Mouse (Mus musculus): ENCODE measurements around the gene Wdr48. TPM values are rescaled to one million over a fixed set of nuclear protein-coding genes. Genes with fewer than 3 reads are reported as not detected.
A peak's percentile ranks its signal among the peaks of the same experiment; 100 is the strongest.

Gene Wdr48
- polyA plus RNA-seq, 1 experiment from 2014 or later: 64.3 TPM

DNA sequence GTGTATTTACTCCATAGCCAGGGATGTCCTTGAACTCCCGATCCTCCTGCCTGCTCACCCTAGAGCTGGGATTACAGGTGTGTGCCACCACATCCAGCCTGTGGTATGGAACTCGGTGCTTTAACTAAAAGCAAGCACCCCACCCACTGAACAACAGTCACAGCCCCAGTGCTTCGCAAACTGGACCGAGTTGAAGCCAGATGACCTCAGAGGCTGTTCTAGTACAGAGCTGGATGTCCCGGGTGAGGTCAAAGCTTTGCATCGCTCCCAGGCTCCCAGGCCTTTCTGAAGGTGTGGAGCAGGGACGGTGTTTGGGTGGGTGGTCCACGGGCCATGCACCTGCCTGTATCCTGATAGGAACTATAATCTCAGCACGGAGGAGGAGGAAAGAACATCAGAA is 56.7 kb downstream of the Wdr48 start:
- ATAC-seq (ENCODE audit: low FRiP score, low read depth): no peak
- H3K27me3 ChIP-seq: no peaks in the 10 kb centered on the region
- H3K9ac ChIP-seq: no peak overlapping the region
- no peak overlapping the region for H3K4me3 ChIP-seq
- H3K9me3 ChIP-seq: no peaks in the 10 kb centered on the region
- no peak overlapping the region for H3K27ac ChIP-seq (replicated peaks)
- no peaks in the 10 kb centered on the region for H3K36me3 ChIP-seq
- no peak overlapping the region for H3K4me2 ChIP-seq
- WGBS: 88% methylated on average over 9 of the region's 9 CpGs
- H3K4me1 ChIP-seq (replicated peaks): no peaks in the 10 kb centered on the region; the same call in 1 of the 2 replicates

GRCm38 (mm10) chr9:119958835-119959234 is 64.2 kb downstream of the Wdr48 start:
- ATAC-seq (ENCODE audit: low FRiP score, low read depth): no peak
- Histone ChIP-seq H3K4me3 (no peak overlapping the region), H3K4me2 (no peak overlapping the region), H3K9ac (no peak overlapping the region), H3K9me3 (no peaks in the 10 kb centered on the region), H3K4me1 (replicated peaks) (no peaks in the 10 kb centered on the region), H3K27me3 (no peaks in the 10 kb centered on the region), H3K36me3 (no peaks in the 10 kb centered on the region), H3K27ac (replicated peaks) (no peak overlapping the region)
- WGBS: 86% methylated on average over 9 of the region's 9 CpGs

DNA sequence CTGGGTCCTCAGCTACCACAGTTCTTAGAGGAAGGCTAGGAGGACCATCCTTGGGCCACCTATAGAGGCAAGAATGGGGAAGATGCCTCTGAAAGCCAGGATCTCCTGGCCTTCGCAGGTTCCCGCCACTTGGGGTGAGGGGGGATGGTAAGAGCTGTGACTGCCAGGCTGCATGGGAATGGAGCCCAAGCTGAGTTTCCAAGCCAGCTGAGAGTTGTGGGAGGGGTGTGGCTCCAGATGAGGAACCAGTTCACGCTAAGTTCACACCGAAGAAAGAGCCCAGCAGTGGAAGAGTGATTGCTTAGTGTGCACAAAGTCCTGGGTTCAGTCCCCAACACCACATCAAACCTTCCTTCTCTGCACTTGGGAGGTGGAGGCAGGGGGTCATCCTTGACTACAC is 67.5 kb downstream of the Wdr48 start:
- Histone ChIP-seq H3K9me3 (no peaks in the 10 kb centered on the region), H3K9ac (no peak overlapping the region), H3K4me2 (no peak overlapping the region), H3K4me3 (no peak overlapping the region), H3K27me3 (no peaks in the 10 kb centered on the region), H3K36me3 (no peaks in the 10 kb centered on the region), H3K4me1 (replicated peaks) (no peaks in the 10 kb centered on the region), H3K27ac (replicated peaks) (no peak overlapping the region)
- 86% methylated on average over 4 of the region's 4 CpGs for WGBS
- no peak for ATAC-seq (ENCODE audit: low FRiP score, low read depth)

- Histone ChIP-seq H3K9me3 (no peaks in the 10 kb centered on the region), H3K27ac (replicated peaks) (no peak overlapping the region), H3K9ac (no peak overlapping the region), H3K4me1 (replicated peaks) (no peaks in the 10 kb centered on the region), H3K4me3 (no peak overlapping the region), H3K27me3 (no peaks in the 10 kb centered on the region), H3K4me2 (0 out of 2 replicates have a peak overlapping the region, but pooled peaks have one; percentile 1), H3K36me3 (no peaks in the 10 kb centered on the region)
- 17% methylated on average over 21 of the region's 21 CpGs for WGBS
- ATAC-seq (ENCODE audit: low FRiP score, low read depth): no peak
These were observed 68.4 kb downstream of the Wdr48 start for GRCm38 (mm10) chr9:119962987-119963667.

DNA sequence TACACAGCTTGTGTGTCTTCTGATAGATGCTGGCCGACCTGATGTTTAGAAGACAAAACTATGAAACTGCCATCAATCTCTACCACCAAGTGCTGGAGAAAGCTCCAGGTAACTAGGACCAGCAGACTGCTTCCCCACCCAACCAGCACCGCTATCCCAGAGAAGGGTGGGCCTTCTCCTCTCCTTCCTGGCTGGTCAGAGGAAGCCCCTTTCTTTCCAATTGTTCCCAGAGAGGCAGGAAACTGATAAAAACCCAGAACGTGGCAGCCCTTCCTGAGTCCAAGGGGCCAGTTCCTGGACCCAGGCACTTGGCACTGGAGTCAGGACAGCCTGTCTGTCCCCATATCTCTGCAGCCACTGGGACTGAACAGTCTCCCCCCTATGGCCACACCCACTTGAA is 69.5 kb downstream of the Wdr48 start:
- H3K4me2 ChIP-seq: no peak overlapping the region
- 77% methylated on average over 3 of the region's 3 CpGs for WGBS
- H3K9me3 ChIP-seq: no peaks in the 10 kb centered on the region
- H3K27ac ChIP-seq (replicated peaks): no peak overlapping the region
- ATAC-seq (ENCODE audit: low FRiP score, low read depth): no peak
- no peak overlapping the region for H3K9ac ChIP-seq
- no peak overlapping the region for H3K4me3 ChIP-seq
- no peaks in the 10 kb centered on the region for H3K4me1 ChIP-seq (replicated peaks)
- no peaks in the 10 kb centered on the region for H3K27me3 ChIP-seq
- no peaks in the 10 kb centered on the region for H3K36me3 ChIP-seq

GRCm38 (mm10) chr9:119965186-119965585 is 70.5 kb downstream of the Wdr48 start:
- no peak for ATAC-seq (ENCODE audit: low FRiP score, low read depth)
- Histone ChIP-seq H3K36me3 (no peaks in the 10 kb centered on the region), H3K4me3 (no peak overlapping the region), H3K9ac (no peak overlapping the region), H3K4me2 (no peak overlapping the region), H3K27ac (replicated peaks) (no peak overlapping the region), H3K9me3 (no peaks in the 10 kb centered on the region), H3K27me3 (no peaks in the 10 kb centered on the region), H3K4me1 (replicated peaks) (peaks cover 3% of the 10 kb centered on the region)
- 77% methylated on average over 3 of the region's 3 CpGs for WGBS

GRCm38 (mm10) chr9:119966221-119966910 is 71.7 kb downstream of the Wdr48 start:
- no peak for ATAC-seq (ENCODE audit: low FRiP score, low read depth)
- Histone ChIP-seq H3K27me3 (no peaks in the 10 kb centered on the region), H3K9me3 (no peaks in the 10 kb centered on the region), H3K36me3 (no peaks in the 10 kb centered on the region), H3K4me2 (no peak overlapping the region), H3K4me1 (replicated peaks) (peaks cover 15% of the 10 kb centered on the region), H3K9ac (no peak overlapping the region), H3K4me3 (no peak overlapping the region), H3K27ac (replicated peaks) (no peak overlapping the region)
- 85% methylated on average over 26 of the region's 26 CpGs for WGBS

- Histone ChIP-seq H3K27me3 (no peaks in the 10 kb centered on the region), H3K9me3 (no peaks in the 10 kb centered on the region), H3K4me3 (no peak overlapping the region), H3K4me1 (replicated peaks) (peaks cover 25% of the 10 kb centered on the region), H3K36me3 (no peaks in the 10 kb centered on the region), H3K4me2 (no peak overlapping the region), H3K27ac (replicated peaks) (no peak overlapping the region), H3K9ac (no peak overlapping the region)
- whole genome bisulfite sequencing: 82% methylated on average over 7 of the region's 7 CpGs
- no peak for ATAC-seq (ENCODE audit: low FRiP score, low read depth)
These were observed 75.1 kb downstream of the Wdr48 start for GRCm38 (mm10) chr9:119969811-119970210.

DNA sequence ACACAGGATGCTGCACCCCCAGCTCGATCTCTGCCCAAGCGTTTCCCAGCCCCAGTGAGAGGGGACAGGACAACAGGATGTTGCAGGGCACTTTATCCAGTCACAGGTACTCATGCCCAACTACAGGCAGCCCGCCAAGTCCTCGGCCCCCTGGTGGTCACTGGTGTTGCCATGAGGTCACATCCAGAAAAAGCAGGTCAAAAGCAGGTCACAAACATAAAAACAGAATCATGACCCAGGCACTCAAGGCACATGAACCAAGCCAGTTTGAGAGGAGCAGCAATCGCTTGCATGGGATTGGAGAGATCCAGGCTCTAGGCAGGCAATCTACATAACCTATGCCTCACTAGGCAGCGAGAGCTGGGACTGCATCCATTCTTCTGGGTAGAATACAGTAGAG is 75.5 kb downstream of the Wdr48 start:
- peak; percentile 21; the same call in 1 of the 2 replicates for ATAC-seq (ENCODE audit: low FRiP score, low read depth)
- no peak overlapping the region for H3K9ac ChIP-seq
- H3K36me3 ChIP-seq: no peaks in the 10 kb centered on the region
- H3K4me1 ChIP-seq (replicated peaks): peaks cover 25% of the 10 kb centered on the region
- 45% methylated on average over 6 of the region's 6 CpGs for WGBS
- no peaks in the 10 kb centered on the region for H3K27me3 ChIP-seq
- peak overlapping the region; percentile 56 for H3K27ac ChIP-seq (replicated peaks)
- no peak overlapping the region for H3K4me2 ChIP-seq
- H3K4me3 ChIP-seq: no peak overlapping the region
- H3K9me3 ChIP-seq: no peaks in the 10 kb centered on the region

- peak; percentile 76 for ATAC-seq (ENCODE audit: low FRiP score, low read depth)
- Histone ChIP-seq H3K4me2 (no peak overlapping the region), H3K9ac (no peak overlapping the region), H3K27me3 (no peaks in the 10 kb centered on the region), H3K9me3 (no peaks in the 10 kb centered on the region), H3K4me1 (replicated peaks) (peaks cover 25% of the 10 kb centered on the region), H3K4me3 (no peak overlapping the region), H3K27ac (replicated peaks) (peak overlapping the region; percentile 56), H3K36me3 (no peaks in the 10 kb centered on the region)
- 63% methylated on average over 7 of the region's 7 CpGs for WGBS
These were observed 76.3 kb downstream of the Wdr48 start for GRCm38 (mm10) chr9:119970763-119971656.

DNA sequence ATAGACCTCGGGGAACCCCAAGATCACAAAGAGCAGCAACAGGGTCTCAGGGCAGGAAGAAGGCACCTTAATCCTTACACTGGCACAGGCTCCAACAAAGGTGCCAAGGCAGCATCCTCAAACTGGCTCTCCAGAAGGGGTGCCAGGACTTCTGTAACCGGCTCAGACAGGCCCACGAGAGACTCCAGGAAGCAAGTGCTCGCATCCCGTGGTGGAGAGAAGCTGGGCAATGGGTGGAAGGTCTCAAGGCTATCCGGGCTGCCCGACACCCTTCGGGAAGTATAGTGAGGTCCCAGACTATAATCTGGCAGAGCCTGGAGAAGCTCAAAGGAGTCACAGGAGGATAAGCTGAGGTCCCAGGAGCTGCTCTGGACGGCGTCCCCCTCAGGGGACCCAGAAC is 77.5 kb downstream of the Wdr48 start:
- Histone ChIP-seq H3K4me1 (replicated peaks) (peaks cover 33% of the 10 kb centered on the region), H3K4me3 (no peak overlapping the region), H3K27ac (replicated peaks) (no peak overlapping the region), H3K9ac (no peak overlapping the region), H3K9me3 (no peaks in the 10 kb centered on the region), H3K36me3 (no peaks in the 10 kb centered on the region), H3K27me3 (no peaks in the 10 kb centered on the region), H3K4me2 (no peak overlapping the region)
- 87% methylated on average over 10 of the region's 10 CpGs for WGBS
- no peak for ATAC-seq (ENCODE audit: low FRiP score, low read depth)

GRCm38 (mm10) chr9:119972582-119972981 is 77.9 kb downstream of the Wdr48 start:
- Histone ChIP-seq H3K4me2 (no peak overlapping the region), H3K27me3 (no peaks in the 10 kb centered on the region), H3K4me1 (replicated peaks) (peaks cover 37% of the 10 kb centered on the region), H3K9me3 (no peaks in the 10 kb centered on the region), H3K4me3 (no peak overlapping the region), H3K36me3 (no peaks in the 10 kb centered on the region), H3K9ac (no peak overlapping the region), H3K27ac (replicated peaks) (0 out of 2 replicates have a peak overlapping the region, but pooled peaks have one; percentile 18)
- ATAC-seq (ENCODE audit: low FRiP score, low read depth): no peak
- WGBS: 72% methylated on average over 12 of the region's 12 CpGs

Measured in hindbrain, embryonic 15.5 days (tissue).